In the genomic region with DNA sequence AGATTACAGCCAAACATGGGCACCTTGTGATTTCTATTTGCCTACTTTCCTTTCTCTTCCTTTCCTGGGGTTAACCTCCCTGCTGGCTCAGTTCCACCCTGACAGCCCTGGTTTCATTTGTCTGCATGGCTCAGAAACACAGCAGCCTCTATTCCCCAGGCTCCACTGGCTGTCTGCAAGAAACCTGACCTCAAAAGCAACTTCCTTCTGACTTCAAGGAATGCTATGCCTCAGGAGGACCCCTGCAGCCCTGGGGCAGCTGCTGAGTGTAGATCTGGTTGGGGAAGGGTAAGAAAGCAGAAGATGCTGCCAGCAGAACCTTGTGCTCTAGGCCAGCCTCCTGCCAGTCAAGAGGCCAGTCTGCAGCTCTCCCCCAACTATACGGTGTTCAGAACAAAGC, we compare ENCODE assay signal across 23 mouse cellular contexts.
A peak's percentile ranks its signal among the peaks of the same experiment; 100 is the strongest.
DNase-seq lines count a peak whose midpoint lies in the region; ATAC-seq and TF ChIP-seq lines count a peak whose summit lies in the region.
"Had no signal": no experiment of that assay in that cellular context is flagged by ENCODE, and none has a peak within 500 bp of the region (broad histone marks: within the 10 kb centered on the region; RNA-seq: fewer than 3 reads in every experiment).

No protein-coding gene starts in this region.

- H3K27ac ChIP-seq in hindbrain, postnatal 0 days = no peak overlapping the region
- no peak overlapping the region for H3K27ac ChIP-seq in hindbrain, embryonic 13.5 days
- peak overlapping the region; percentile 44; the same call in 1 of the 2 replicates for H3K27ac ChIP-seq in embryonic facial prominence, embryonic 13.5 days
- H3K27ac ChIP-seq: heart, adult 2 months; heart, embryonic 15.5 days; layer of hippocampus, adult 2 months; neural tube, embryonic 13.5 days had no signal

- peak; percentile 28 for DNase-seq in hindbrain, postnatal 0 days (ENCODE audit: low spot score)
- peak; percentile 11 for DNase-seq in retina, postnatal 1 day
- no peak for DNase-seq in retina, embryonic 14.5 days (ENCODE audit: low spot score)
- no peak for DNase-seq in heart, adult 9 months (ENCODE audit: low spot score in 2 of 2)
- no peak for DNase-seq in left cerebral cortex, postnatal 4 days
- DNase-seq: B cell, adult 2 months; cerebellum, adult 9-10 months; gastrocnemius, postnatal 25 days; heart, adult 2 months; kidney, postnatal 10 days; layer of hippocampus, postnatal 36 days; liver, postnatal 0 days; lung, postnatal 10 days; right cerebral cortex, postnatal 14 days; thymus, adult 18-20 months; thymus, postnatal 4 days had no signal

- no peak overlapping the region for H3K4me3 ChIP-seq in hindbrain, postnatal 0 days (ENCODE audit: low read length)
- no peak overlapping the region for H3K4me3 ChIP-seq in hindbrain, embryonic 13.5 days
- H3K4me3 ChIP-seq in embryonic facial prominence, embryonic 13.5 days = no peak overlapping the region
- H3K4me3 ChIP-seq: heart, adult 2 months; heart, embryonic 15.5 days; layer of hippocampus, adult 2 months; neural tube, embryonic 13.5 days had no signal

- H3K27me3 ChIP-seq in hindbrain, postnatal 0 days (ENCODE audit: insufficient read depth, low read length) = no peaks in the 10 kb centered on the region
- H3K27me3 ChIP-seq in hindbrain, embryonic 13.5 days = no peaks in the 10 kb centered on the region
- H3K27me3 ChIP-seq in embryonic facial prominence, embryonic 13.5 days = no peaks in the 10 kb centered on the region
- H3K27me3 ChIP-seq: heart, embryonic 15.5 days; neural tube, embryonic 13.5 days had no signal

- H3K9me3 ChIP-seq in hindbrain, postnatal 0 days (ENCODE audit: low read length) = no peaks in the 10 kb centered on the region
- H3K9me3 ChIP-seq in hindbrain, embryonic 13.5 days = no peaks in the 10 kb centered on the region
- H3K9me3 ChIP-seq in embryonic facial prominence, embryonic 13.5 days = no peaks in the 10 kb centered on the region
- H3K9me3 ChIP-seq: heart, embryonic 15.5 days; neural tube, embryonic 13.5 days had no signal

- H3K9ac ChIP-seq in hindbrain, postnatal 0 days (replicated peaks; ENCODE audit: low read length) = no peak overlapping the region
- no peak overlapping the region for H3K9ac ChIP-seq in hindbrain, embryonic 13.5 days
- H3K9ac ChIP-seq in embryonic facial prominence, embryonic 13.5 days = no peak overlapping the region
- H3K9ac ChIP-seq: heart, embryonic 15.5 days; liver, postnatal 0 days; neural tube, embryonic 13.5 days had no signal

- intact Hi-C loops in left cerebral cortex, postnatal 4 days (cut with DNase I) = no loop called here

- H3K4me1 ChIP-seq in hindbrain, postnatal 0 days (ENCODE audit: insufficient read depth, low read length) = no peaks in the 10 kb centered on the region
- peaks cover 18% of the 10 kb centered on the region for H3K4me1 ChIP-seq in hindbrain, embryonic 13.5 days (replicated peaks)
- H3K4me1 ChIP-seq in embryonic facial prominence, embryonic 13.5 days = peaks cover 14% of the 10 kb centered on the region
- H3K4me1 ChIP-seq: heart, embryonic 15.5 days had no signal

- TF ChIP-seq CTCF in hindbrain, postnatal 0 days (IDR thresholded peaks at IDR 0.05; ENCODE audit: low read depth) = no peak

- no peak for ATAC-seq in hindbrain, postnatal 0 days
- no peak for ATAC-seq in hindbrain, embryonic 13.5 days (ENCODE audit: low FRiP score)
- no peak for ATAC-seq in embryonic facial prominence, embryonic 13.5 days (ENCODE audit: insufficient number of reproducible peaks, insufficient read depth, low FRiP score, low TSS enrichment, low read depth)
- ATAC-seq: forebrain, embryonic 14.5 days; intestine, embryonic 16.5 days; liver, postnatal 0 days had no signal

- no peak overlapping the region for H3K4me2 ChIP-seq in hindbrain, postnatal 0 days (ENCODE audit: low read depth, low read length)
- H3K4me2 ChIP-seq in hindbrain, embryonic 13.5 days = no peak overlapping the region
- no peak overlapping the region for H3K4me2 ChIP-seq in embryonic facial prominence, embryonic 13.5 days
- H3K4me2 ChIP-seq: heart, embryonic 15.5 days; neural tube, embryonic 13.5 days had no signal

- 21% methylated on average over 1 of the region's 1 CpGs for WGBS in hindbrain, postnatal 0 days
- WGBS in hindbrain, embryonic 13.5 days = 23% methylated on average over 1 of the region's 1 CpGs
- 6% methylated on average over 1 of the region's 1 CpGs for WGBS in embryonic facial prominence, embryonic 13.5 days

- no peaks in the 10 kb centered on the region for H3K36me3 ChIP-seq in hindbrain, postnatal 0 days (ENCODE audit: insufficient read depth, low read length)
- H3K36me3 ChIP-seq in hindbrain, embryonic 13.5 days = no peaks in the 10 kb centered on the region
- no peaks in the 10 kb centered on the region for H3K36me3 ChIP-seq in embryonic facial prominence, embryonic 13.5 days
- H3K36me3 ChIP-seq: heart, embryonic 15.5 days; neural tube, embryonic 13.5 days had no signal

Comparison
In these comparisons a context has a peak if more than half of its experiments do, and no peak if none do; other contexts are left out.
1. DNase-seq: peak in hindbrain, postnatal 0 days (single experiment) and retina, postnatal 1 day (single experiment); none in retina, embryonic 14.5 days (single experiment), heart, adult 9 months (0 of 2) and left cerebral cortex, postnatal 4 days (single experiment).